Mouse (Mus musculus) mature B cell (primary cell): ENCODE data around the gene Abcf1.

Experiments
- in situ Hi-C: fragments of 300-500 bp; cut with MboI; formaldehyde crosslinking; loops from 2 replicates; pipeline ENCODE4 v1.14.3; 2019

Gene Abcf1

GRCm38 (mm10) chr17:35919864-35920301 is 49.7 kb downstream of the Abcf1 start:
- in situ Hi-C loops: loop anchor here (5.0 kb wide), 1 partner anchor 83 kb away; the partner anchor contains the start of gene Tubb5

GRCm38 (mm10) chr17:35919060-35919715 is 50.4 kb downstream of the Abcf1 start:
- in situ Hi-C loops: loop anchor here (5.0 kb wide), 1 partner anchor 82 kb away; the partner anchor contains the start of gene Tubb5

DNA sequence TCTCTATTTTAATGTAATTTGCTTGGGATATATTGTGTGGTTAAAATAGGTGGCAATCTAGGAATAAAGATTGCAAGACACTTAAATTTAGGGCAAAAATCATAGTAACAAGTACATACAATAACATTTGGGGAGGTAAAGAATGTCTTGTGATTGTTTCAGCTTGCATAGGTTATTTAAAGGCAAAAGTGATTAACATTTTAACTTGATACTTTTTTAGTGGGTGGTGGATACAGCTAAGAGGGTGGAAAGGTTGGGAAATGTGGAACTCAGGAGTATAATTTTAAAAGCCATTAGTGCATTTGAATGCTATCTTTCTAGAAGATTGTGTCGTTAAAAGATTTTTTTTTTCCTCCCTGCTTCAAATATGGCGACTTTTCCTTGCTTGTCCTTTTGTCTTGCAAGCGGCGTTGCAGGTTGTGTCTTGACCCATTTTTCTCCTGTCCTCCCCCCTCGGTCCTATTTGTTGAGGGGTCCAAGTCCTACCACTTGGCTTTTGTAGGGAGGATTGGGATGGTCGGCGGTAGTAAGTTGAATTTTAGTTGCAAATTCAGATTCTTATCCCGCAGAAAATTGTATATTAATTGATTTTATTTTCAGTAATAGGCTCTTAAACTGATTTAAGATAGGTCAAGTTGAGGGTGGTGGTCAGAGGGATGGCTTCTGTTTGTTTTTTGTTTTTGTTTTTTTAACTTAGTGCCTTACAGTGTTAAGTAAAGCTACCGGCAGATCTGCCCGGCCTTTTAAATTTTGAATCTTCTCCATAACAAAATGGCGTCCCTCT is 51.1 kb downstream of the Abcf1 start:
- in situ Hi-C loops: loop anchor here (5.0 kb wide), 1 partner anchor 81 kb away; the partner anchor contains the start of gene Tubb5

- in situ Hi-C loops: loop anchor here (5.0 kb wide), 1 partner anchor 80 kb away; the partner anchor contains the start of gene Tubb5
Measured at GRCm38 (mm10) chr17:35917463-35918251, 51.9 kb downstream of the Abcf1 start.

DNA sequence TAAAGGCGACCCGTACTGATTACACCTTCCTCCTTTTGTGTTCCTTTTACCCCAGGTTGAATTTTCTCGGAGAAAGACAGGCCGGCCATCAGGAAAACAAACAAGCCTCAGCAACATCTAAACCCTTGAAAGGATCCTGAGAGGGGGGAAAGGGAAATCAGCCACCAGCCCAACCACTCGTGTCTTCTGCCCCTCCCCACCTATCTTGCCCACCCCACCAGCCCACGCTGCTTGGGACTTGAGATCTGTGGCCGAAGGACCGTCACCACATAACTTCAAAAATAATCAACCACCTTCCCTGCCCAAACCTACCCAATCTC is 52.5 kb downstream of the Abcf1 start:
- in situ Hi-C loops: loop anchor here (5.0 kb wide), 1 partner anchor 80 kb away; the partner anchor contains the start of gene Tubb5

DNA sequence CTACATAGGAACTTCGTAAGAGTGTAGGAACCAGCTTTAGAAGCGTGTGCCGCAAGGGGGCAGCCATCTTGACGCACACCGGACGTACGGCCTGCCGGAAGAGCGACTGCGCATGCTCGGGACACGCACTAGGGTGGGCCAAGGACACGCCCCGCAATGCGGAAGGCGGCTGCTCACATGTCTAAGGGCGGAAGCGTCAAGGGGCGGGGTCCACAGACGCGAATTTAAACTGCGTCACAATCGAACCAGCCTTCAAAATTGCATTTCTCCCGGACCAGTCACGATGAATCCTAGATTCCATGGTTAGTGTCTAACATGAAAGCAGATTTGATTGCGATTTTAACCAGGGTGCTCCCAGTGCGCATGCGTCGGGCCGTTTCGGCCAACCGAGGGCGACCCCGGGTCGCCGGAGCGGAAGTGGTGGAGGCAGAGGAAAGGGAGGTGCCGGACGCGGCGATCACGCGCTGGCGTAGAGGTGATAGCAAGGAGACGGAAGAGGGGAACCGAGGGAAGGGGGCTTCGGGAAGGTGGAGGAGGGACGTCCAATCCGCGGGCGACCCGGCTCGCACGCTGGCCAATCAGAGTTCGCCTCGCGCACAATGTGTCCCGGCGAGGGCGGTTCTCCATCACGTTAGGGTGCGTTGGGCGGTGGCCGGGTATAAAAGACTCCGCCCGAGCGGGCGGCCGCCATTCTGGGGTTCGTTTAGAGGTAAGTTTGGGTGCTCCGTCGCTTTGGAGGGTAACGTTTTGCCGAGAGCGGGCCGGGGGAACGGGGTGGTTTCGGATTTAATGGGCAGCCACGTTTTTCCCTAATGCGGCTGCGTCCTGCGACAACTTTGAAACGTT is 53.0 kb downstream of the Abcf1 start, which contains the start of the genes Mrps18b and Ppp1r10:
Gene Mrps18b (minus strand): TSS at position 93 of the 846 bp plus-strand sequence.
Gene Ppp1r10 (plus strand): TSS at position 138 of the 846 bp plus-strand sequence.
- in situ Hi-C loops: loop anchor here (5.0 kb wide), 1 partner anchor 79 kb away; the partner anchor contains the start of gene Tubb5

DNA sequence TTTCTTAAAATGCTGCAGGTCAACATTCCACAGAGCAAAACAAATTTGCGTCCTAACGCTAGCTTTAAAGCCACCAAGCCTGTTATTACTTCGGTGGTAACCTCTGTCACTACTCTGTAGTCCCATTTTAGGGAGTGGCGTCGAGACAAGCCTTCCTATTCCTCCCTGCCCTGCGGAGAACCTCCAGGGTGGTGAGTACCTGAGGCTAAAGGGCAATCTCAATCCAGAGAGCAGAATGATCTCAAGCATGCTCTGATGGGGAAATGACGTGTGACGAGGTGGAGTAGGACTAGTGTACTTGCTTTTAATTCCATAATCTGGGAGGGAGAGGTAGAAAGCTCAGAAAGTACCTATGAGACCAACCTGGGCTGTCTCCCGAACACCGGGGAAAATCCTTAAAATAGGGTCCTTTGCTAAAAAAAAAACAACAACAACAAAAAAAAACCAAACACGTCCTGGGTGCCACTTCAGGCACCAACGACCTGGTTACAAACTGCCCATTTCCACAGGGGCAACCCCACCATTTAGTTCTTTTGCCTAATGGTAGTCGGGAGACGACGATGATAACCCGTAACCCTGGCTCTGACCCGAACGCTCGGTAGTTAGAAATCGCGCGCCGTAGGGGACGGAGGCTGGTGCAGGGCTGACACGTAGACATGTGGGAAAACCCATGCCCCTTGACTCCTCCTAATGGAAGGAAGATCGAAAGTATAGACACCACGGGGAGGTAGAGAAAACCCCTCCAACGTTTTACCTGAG is 53.8 kb downstream of the Abcf1 start:
- in situ Hi-C loops: loop anchor here (5.0 kb wide), 1 partner anchor 78 kb away; the partner anchor contains the start of gene Tubb5

GRCm38 (mm10) chr17:35914975-35915374 is 54.6 kb downstream of the Abcf1 start:
- in situ Hi-C loops: loop anchor here (5.0 kb wide), 1 partner anchor 78 kb away; the partner anchor contains the start of gene Tubb5

DNA sequence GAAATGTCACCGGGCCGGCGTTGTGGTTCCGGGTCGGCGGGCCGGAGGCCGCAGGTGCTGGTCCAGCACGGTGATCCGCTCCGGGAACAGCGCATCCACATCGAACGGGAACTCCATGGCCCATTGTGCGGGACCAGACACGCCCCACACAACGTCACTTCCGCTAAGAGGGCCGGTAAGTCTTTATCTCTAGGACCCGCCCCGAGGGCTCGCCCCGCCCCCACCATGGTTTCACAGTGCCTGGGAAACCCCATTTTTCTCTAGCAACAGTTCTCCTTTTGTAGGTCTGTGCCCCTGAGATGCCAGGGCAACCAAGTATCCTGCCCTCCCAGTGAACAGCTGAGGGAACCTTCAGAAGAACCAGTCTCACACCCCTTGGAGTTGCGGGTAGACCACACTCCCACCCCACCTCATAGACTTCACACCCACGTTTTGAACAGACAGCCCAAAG is 59.6 kb downstream of the Abcf1 start, which contains the start of gene Atat1:
Gene Atat1 (minus strand): TSS at position 157 of the 451 bp plus-strand sequence.
- in situ Hi-C loops: no loop called here

- in situ Hi-C loops: no loop called here
Measured at GRCm38 (mm10) chr17:35909186-35909918, 60.2 kb downstream of the Abcf1 start.

DNA sequence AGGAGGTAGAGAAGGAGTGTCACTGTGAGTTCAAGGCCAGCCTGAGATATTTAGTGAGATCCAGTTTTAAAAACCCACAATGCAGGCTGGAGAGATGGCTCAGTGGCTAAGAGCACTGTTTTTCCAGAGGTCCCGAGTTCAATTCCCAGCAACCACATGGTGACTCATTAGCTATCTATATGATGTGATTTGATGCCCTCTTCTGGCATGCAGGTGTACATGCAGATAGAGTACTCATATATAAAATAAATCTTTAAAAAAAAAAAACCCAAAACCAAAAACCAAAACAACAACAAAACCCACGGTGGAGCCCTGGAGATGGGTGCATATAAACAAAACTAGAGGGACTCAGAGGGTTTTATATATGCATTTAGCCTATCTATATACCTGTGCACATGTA is 62.0 kb downstream of the Abcf1 start:
- in situ Hi-C loops: no loop called here
